Mouse (Mus musculus) hindbrain, embryonic 14.5 days (tissue): ENCODE measurements around the gene Ift122. TPM values are rescaled to one million over a fixed set of nuclear protein-coding genes. Genes with fewer than 3 reads are reported as not detected.

ENCODE experiments used
- ATAC-seq: fragments of 200-750 bp; cut with Nextera tagmentation; 2 replicates; pipeline ENCODE4 v1.8.0; 2017; ENCODE audit warnings: moderate number of reproducible peaks, mild to moderate bottlenecking, moderate TSS enrichment, moderate library complexity; ENCODE audit not compliant: low FRiP score
- DNase-seq: peaks from one replicate; pipeline ENCODE4 v3.0.0-alpha.2; 2015; ENCODE audit warnings: low spot score
- H3K27ac ChIP-seq: fragments of 300-500 bp; sonication (generic); 2 replicates; pipeline ENCODE4 v1.5.1; 2014; ENCODE audit warnings: mild to moderate bottlenecking, moderate library complexity
- H3K27me3 ChIP-seq: fragments of 300-500 bp; sonication (generic); 2 replicates; pipeline ENCODE4 v1.6.1; 2014; ENCODE audit warnings: mild to moderate bottlenecking, low read length, mixed read lengths; ENCODE audit not compliant: control insufficient read depth, insufficient read depth
- H3K36me3 ChIP-seq: fragments of 300-500 bp; sonication (generic); replicated peaks from 2 replicates; pipeline ENCODE4 v1.6.1; 2014; ENCODE audit not compliant: control insufficient read depth, insufficient read depth
- H3K4me1 ChIP-seq: fragments of 300-500 bp; sonication (generic); replicated peaks from 2 replicates; pipeline ENCODE4 v1.6.1; 2014; ENCODE audit warnings: antibody characterized with exemption, low read length, mixed read lengths; ENCODE audit not compliant: control insufficient read depth, insufficient read depth
- H3K4me2 ChIP-seq: fragments of 300-500 bp; sonication (generic); replicated peaks from 2 replicates; pipeline ENCODE4 v1.6.1; 2014; ENCODE audit warnings: mild to moderate bottlenecking, moderate library complexity
- H3K4me3 ChIP-seq: fragments of 300-500 bp; sonication (generic); replicated peaks from 2 replicates; pipeline ENCODE4 v1.5.1; 2014; ENCODE audit warnings: mild to moderate bottlenecking, low read length
- H3K9ac ChIP-seq: fragments of 300-500 bp; sonication (generic); 2 replicates; pipeline ENCODE4 v1.6.1; 2014
- H3K9me3 ChIP-seq: fragments of 300-500 bp; sonication (generic); 2 replicates; pipeline ENCODE4 v1.6.1; 2016; ENCODE audit warnings: low read length; ENCODE audit not compliant: control insufficient read depth
- WGBS: fragments of 180-500 bp; shearing (Covaris S2); extraction: QIAGEN DNeasy Blood & Tissue Kit; methylation state at CpG from one replicate; pipeline ENCODE4 v1.1.7; 2014; 5-methylcytosine and 5-hydroxymethylcytosine counted together
- polyA plus RNA-seq: library from polyadenylated mRNA; unstranded; fragments of >200 nt; fragmentation: Nextera tagmentation; extraction: Ambion mirVana; gene quantifications from 2 replicates; pipeline ENCODE4 v1.2.1, GENCODE M21; 2014

The Ift122 gene
- polyA plus RNA-seq, 1 experiment from 2014 or later = 26.2 TPM

DNA sequence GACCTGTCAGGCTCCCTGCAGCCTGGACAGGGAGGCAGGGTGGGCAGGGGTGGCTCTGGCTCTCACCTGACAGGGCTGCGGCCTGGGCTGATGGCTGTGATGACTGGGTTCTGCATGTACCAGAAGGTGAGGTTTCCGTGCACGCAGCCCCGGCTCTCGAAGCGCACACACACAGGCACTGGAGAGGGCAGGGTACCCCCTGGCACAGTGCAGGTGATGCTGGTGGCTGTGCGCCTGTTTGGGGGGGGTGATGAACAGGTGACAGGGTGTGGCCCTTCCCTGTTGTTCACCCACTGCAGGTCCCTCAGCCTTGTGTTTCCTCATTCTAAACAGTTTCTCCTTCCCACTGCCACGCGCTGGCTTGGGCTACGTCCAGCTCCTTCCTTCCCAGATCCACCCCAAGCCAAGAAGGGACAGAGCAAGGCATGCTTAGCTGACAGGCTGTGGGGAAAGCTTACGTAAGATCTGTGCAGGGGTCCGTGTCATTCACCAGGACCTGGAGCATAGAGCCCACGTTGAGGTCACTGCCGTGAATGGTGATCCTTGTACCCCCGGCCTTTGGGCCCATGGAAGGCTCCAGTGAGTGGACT, 114.1 kb downstream of the Ift122 start:
- 92% methylated on average over 15 of the region's 15 CpGs for WGBS
- DNase-seq (no peak), ATAC-seq (no peak)
- no peaks in the 10 kb centered on the region for H3K9me3 ChIP-seq
- no peak overlapping the region for H3K4me3 ChIP-seq
- H3K27me3 ChIP-seq = no peaks in the 10 kb centered on the region
- H3K27ac ChIP-seq = no peak overlapping the region
- no peaks in the 10 kb centered on the region for H3K36me3 ChIP-seq
- H3K9ac ChIP-seq = no peak overlapping the region
- peaks cover 12% of the 10 kb centered on the region for H3K4me1 ChIP-seq
- H3K4me2 ChIP-seq = no peak overlapping the region

GRCm38 (mm10) chr6:115968086-115968485, 114.8 kb downstream of the Ift122 start:
- H3K4me3 ChIP-seq = no peak overlapping the region
- no peak overlapping the region for H3K4me2 ChIP-seq
- 71% methylated on average over 5 of the region's 5 CpGs for WGBS
- no peaks in the 10 kb centered on the region for H3K27me3 ChIP-seq
- H3K27ac ChIP-seq = no peak overlapping the region
- no peak overlapping the region for H3K9ac ChIP-seq
- ATAC-seq = no peak
- no peak for DNase-seq
- peaks cover 12% of the 10 kb centered on the region for H3K4me1 ChIP-seq
- H3K36me3 ChIP-seq = no peaks in the 10 kb centered on the region
- no peaks in the 10 kb centered on the region for H3K9me3 ChIP-seq

DNA sequence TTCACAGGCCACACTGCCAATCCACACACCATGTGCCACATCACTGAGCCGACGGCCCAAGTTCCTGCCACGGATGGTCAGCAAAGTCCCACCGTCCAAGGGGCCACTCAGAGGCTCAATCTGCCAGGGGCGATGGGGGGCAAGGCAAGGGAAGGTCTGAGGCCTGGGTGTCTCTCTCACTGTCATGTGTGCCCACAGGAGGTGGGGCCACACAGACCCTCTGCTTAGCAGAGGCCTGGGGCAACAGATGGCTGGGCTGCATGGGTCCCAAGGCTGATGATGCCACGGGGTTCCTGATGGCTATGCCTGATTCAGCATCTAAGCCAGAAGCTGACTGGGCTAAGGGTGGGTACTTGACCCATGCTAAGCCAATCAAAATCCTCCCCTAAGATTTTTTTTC, 115.4 kb downstream of the Ift122 start:
- H3K9me3 ChIP-seq = no peaks in the 10 kb centered on the region
- no peak overlapping the region for H3K27ac ChIP-seq
- H3K27me3 ChIP-seq = no peaks in the 10 kb centered on the region
- H3K4me1 ChIP-seq = peaks cover 12% of the 10 kb centered on the region
- ATAC-seq = no peak
- no peak overlapping the region for H3K9ac ChIP-seq
- H3K4me3 ChIP-seq = no peak overlapping the region
- WGBS = 66% methylated on average over 6 of the region's 6 CpGs
- DNase-seq = no peak
- no peak overlapping the region for H3K4me2 ChIP-seq
- H3K36me3 ChIP-seq = no peaks in the 10 kb centered on the region

DNA sequence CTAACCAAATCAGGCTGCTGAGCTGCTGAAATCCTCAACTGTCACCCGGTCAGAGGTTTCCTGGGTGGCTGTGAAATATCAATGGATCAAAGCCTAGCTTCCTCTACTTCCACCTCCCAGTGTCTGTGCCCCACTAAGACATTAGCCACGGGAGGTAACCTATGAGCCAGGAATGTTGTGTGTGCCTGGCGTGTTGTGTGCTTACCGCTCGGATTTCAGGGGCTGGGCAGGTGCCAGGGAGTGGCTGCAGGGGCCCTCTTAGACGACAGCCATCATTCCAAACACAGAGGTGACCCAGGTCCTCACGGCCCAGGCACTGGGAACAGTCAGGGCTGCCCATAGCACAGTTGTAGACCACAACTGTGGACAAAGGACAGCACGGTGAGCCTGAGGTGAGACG, 115.8 kb downstream of the Ift122 start:
- no peak for DNase-seq
- WGBS = 65% methylated on average over 9 of the region's 9 CpGs
- ATAC-seq = no peak
- Histone ChIP-seq H3K36me3 (no peaks in the 10 kb centered on the region), H3K9me3 (no peaks in the 10 kb centered on the region), H3K27me3 (no peaks in the 10 kb centered on the region), H3K4me1 (peaks cover 13% of the 10 kb centered on the region), H3K4me3 (no peak overlapping the region), H3K9ac (no peak overlapping the region), H3K27ac (no peak overlapping the region), H3K4me2 (no peak overlapping the region)

GRCm38 (mm10) chr6:115969952-115970351, 116.7 kb downstream of the Ift122 start:
- no peak for DNase-seq
- Histone ChIP-seq H3K36me3 (no peaks in the 10 kb centered on the region), H3K9ac (no peak overlapping the region), H3K4me2 (no peak overlapping the region), H3K9me3 (no peaks in the 10 kb centered on the region), H3K4me1 (peaks cover 16% of the 10 kb centered on the region), H3K27me3 (no peaks in the 10 kb centered on the region), H3K27ac (no peak overlapping the region), H3K4me3 (no peak overlapping the region)
- WGBS = 50% methylated on average over 5 of the region's 6 CpGs
- ATAC-seq = no peak

DNA sequence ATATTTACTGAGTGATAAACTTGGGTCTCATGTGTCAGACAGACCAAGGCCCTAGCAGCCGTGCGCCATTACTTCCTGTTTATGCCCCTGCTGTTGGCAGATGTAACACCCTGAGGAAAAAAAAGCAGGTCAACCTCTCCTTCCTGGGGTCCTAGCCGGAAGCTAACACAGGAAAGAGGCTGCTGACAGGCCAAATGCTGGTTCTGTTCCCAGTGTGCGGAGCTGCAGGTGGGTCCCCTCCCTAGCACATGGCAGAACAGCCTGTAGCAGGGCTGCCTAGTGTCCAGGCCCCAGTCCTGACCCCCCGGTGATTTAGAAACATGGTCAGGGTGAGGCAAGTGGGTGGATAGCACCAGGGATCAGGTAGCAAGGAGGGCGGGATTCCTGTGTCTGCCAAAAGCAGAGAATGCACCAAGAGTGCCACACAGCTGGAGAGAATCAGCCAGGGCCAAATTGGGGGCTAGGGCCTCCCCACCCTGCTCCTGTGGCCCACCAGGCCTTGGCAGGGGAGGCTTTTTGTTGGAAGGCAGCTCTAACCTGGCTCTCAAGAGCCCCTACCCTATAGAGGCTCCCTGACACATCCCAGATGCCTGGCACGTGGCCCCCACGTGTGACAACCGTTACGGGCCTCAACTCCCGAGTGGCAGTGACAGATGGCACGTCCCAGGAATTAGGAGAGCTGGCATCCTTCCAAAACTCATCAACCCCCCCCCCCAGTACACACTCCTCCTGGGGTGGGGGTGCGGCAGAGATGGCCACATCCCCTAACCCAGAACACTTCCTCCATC, 118.2 kb downstream of the Ift122 start:
- ATAC-seq = peak; percentile 10; the same call in 1 of the 2 replicates
- H3K9me3 ChIP-seq = no peaks in the 10 kb centered on the region
- H3K36me3 ChIP-seq = no peaks in the 10 kb centered on the region
- H3K9ac ChIP-seq = no peak overlapping the region
- H3K4me1 ChIP-seq = peaks cover 16% of the 10 kb centered on the region
- H3K27me3 ChIP-seq = no peaks in the 10 kb centered on the region
- H3K4me3 ChIP-seq = no peak overlapping the region
- DNase-seq = no peak
- H3K4me2 ChIP-seq = no peak overlapping the region
- whole genome bisulfite sequencing = 49% methylated on average over 13 of the region's 13 CpGs
- H3K27ac ChIP-seq = no peak overlapping the region

DNA sequence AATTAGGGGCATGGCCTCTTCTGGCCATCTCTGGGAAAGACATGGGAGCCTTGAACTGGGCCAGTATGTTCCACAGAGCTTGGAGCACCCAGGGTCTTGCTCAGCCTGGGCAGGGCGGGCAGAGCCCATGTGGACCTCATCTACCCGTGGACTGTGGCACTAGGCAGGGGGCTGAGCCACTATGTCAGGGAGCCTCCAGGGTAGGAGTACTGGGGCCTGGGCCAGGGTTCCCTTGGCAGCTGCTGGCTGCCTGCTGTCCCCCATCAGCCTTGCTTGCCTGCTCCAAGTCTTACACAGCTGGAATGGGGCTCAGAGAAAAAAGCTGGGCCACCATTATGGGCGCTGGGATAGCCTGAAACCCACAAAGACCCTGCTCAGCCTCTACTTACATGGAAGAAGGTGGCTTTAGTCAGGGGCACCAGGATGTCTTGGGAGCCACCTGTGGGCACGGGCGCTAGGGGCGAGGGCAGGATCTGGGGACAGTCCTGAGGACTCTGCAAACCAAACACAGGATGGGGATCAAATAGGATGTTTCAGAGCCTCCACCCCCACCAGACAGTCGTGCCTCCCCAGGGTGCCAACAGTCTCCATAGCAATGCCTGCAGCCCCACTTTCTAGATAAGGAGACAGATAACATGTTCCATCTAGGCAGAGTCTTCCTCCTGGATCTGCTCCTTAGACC, 119.0 kb downstream of the Ift122 start:
- peaks cover 16% of the 10 kb centered on the region for H3K4me1 ChIP-seq
- no peak overlapping the region for H3K9ac ChIP-seq
- ATAC-seq (no peak), DNase-seq (no peak)
- H3K4me2 ChIP-seq = no peak overlapping the region
- H3K36me3 ChIP-seq = no peaks in the 10 kb centered on the region
- H3K27me3 ChIP-seq = no peaks in the 10 kb centered on the region
- WGBS = 76% methylated on average over 7 of the region's 7 CpGs
- no peaks in the 10 kb centered on the region for H3K9me3 ChIP-seq
- no peak overlapping the region for H3K27ac ChIP-seq
- H3K4me3 ChIP-seq = no peak overlapping the region

- peaks cover 16% of the 10 kb centered on the region for H3K4me1 ChIP-seq
- no peak overlapping the region for H3K4me3 ChIP-seq
- no peaks in the 10 kb centered on the region for H3K27me3 ChIP-seq
- ATAC-seq = no peak
- no peak for DNase-seq
- H3K36me3 ChIP-seq = no peaks in the 10 kb centered on the region
- WGBS = 89% methylated on average over 15 of the region's 15 CpGs
- no peak overlapping the region for H3K27ac ChIP-seq
- H3K9ac ChIP-seq = no peak overlapping the region
- no peaks in the 10 kb centered on the region for H3K9me3 ChIP-seq
- no peak overlapping the region for H3K4me2 ChIP-seq
These were observed 120.0 kb downstream of the Ift122 start for GRCm38 (mm10) chr6:115973139-115973875.
